Mouse (Mus musculus) bone marrow macrophage, adult 2 months (primary cell): ENCODE measurements around the gene Dcaf1.

Source experiments
- CTCF ChIP-seq: IDR thresholded peaks from 2 replicates; pipeline ENCODE4 v1.5.1; 2012; ENCODE audit warnings: low read depth, mild to moderate bottlenecking, low read length, moderate library complexity
- POLR2A ChIP-seq: IDR thresholded peaks from 2 replicates; pipeline ENCODE4 v1.6.1; 2012; ENCODE audit warnings: mild to moderate bottlenecking, low read depth, low read length, borderline replicate concordance

- TF ChIP-seq POLR2A (no peak), CTCF (no peak)
Measured at GRCm38 (mm10) chr9:106858036-106858435, 36.4 kb downstream of the Dcaf1 start.
